Mouse (Mus musculus): Measurements from ENCODE around the gene Kpna2.
"Not testable (repeated sequence)": the region's sequence is repeated elsewhere in the genome, so short reads cannot be mapped to it uniquely, and the experiment has no call there.

The Kpna2 gene

GRCm38 (mm10) chr11:107018606-107019005 is 19.3 kb upstream of the Kpna2 start:
- peak in 1 of 2 experiments; percentile 38 for DNase-seq (ENCODE audit: low spot score in 2 of 2)

GRCm38 (mm10) chr11:107017339-107017886 is 18.1 kb upstream of the Kpna2 start:
- no peak for DNase-seq (ENCODE audit: low spot score in 2 of 2)

- DNase-seq (ENCODE audit: low spot score in 2 of 2), result no peak
These were observed 17.6 kb upstream of the Kpna2 start for GRCm38 (mm10) chr11:107016893-107017292.

GRCm38 (mm10) chr11:107015535-107016187 is 16.3 kb upstream of the Kpna2 start:
- DNase-seq (ENCODE audit: low spot score in 2 of 2), result not testable (repeated sequence)

- DNase-seq (ENCODE audit: low spot score in 2 of 2), result peak; percentile 45 to 67
These were observed 15.4 kb upstream of the Kpna2 start for GRCm38 (mm10) chr11:107014597-107015309.

DNA sequence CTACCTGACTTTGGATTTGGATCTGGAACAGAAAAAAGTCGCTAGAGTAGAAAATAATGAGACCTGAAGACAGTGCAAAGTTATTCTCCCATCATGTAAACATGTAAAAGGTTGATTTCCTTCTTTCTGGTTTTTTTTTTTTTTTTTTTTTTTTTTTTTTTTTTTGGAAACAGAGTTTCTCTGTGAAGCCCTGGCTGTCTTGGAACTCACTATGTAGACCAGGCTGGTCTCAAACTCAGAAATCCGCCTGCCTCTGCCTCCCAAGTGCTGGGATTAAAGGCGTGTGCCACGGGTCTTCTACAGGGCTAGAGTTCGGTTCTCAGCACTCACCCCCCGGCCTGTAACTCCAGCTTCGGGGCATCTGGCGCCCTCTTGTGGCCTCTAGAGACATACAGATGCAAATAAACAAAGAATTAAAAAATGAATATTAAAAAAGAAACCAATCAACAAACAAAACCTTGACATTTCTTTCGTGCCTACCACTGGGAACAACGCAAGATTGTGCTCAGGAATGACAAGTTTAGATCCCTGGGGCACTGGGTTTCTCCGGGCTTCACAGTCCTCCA is 14.8 kb upstream of the Kpna2 start:
- DNase-seq (ENCODE audit: low spot score in 2 of 2), result no peak

- peak; percentile 92 to 95 for DNase-seq (ENCODE audit: low spot score in 2 of 2)
These were observed 13.1 kb upstream of the Kpna2 start for GRCm38 (mm10) chr11:107012324-107013017.

DNA sequence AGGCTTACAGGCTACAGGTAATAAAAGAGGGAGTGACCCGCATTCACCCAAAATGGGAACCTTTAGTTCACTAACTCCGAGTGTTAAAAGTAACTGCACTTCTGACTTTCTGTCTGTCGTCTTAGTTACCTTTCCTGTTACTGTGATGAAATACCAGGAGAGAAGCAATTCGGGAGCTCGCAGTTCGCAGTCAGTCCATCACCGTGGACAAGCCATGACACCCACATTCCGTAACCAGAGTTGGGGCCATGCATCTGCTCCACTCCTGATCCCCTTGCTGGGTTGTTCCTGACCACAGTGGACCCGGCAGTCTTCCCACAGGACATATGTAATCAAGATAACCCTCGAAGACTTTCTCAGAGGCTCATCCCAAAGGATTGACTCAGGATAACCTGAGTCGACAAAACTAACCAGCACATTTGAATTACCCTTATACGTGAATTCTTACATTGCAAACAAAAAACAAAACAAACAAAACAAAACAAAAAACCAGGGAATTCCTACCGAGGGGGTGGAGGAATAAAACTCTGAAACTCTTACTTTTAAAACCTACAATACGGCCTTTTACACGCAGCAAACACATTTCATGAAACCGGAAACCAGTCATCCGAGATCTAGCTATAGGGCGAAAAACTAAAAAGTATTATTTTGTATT is 12.5 kb upstream of the Kpna2 start:
- no peak for DNase-seq (ENCODE audit: low spot score in 2 of 2)

DNA sequence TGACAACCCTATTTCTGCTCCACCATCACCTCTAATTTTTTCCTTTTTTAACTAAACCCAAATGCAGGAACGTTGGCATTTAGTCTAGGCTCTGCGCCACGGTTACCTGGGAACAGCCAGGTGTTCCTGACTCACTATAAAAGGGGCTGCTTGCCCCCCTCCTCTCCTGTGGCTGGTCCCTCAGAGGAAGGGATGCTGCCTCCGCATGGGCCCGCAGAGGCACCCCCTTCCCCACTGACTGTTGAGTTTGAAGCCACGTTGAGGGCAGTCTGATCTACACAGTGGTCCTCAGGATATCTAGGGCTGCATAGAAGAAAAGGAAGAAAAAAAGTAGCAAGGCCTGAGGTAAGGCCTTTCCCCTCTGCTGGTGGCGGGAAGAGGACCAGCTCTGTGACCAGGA is 11.8 kb upstream of the Kpna2 start:
- DNase-seq (ENCODE audit: low spot score in 2 of 2), result no peak

- no peak for DNase-seq (ENCODE audit: low spot score in 2 of 2)
These were observed 11.1 kb upstream of the Kpna2 start for GRCm38 (mm10) chr11:107010447-107010846.

DNA sequence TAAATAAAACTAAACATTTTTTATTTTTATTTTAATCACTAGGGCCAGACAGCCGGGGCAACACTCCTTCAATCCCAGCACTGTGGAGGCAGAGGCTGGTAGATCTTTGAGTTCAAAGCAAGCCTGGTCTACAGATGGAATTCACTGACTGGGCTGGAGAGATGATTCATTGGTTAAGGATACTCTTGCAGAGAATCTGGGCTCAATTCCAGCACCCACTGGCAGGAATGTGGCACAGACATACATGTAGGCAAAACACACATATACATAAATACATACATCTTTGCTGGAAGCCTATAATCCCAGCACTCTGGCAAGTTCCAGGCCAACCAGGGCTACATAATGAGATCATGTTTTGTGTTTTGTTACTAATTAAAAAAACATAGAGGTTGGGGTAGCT is 6.2 kb upstream of the Kpna2 start:
- no peak for DNase-seq (ENCODE audit: low spot score in 2 of 2)

- no peak for DNase-seq (ENCODE audit: low spot score in 2 of 2)
These were observed 2.7 kb upstream of the Kpna2 start for GRCm38 (mm10) chr11:107001760-107002675.

- DNase-seq (ENCODE audit: low spot score in 2 of 2), result no peak
These were observed 690 bp upstream of the Kpna2 start for GRCm38 (mm10) chr11:106999949-107000513.

- peak in 1 of 2 experiments; percentile 19 for DNase-seq (ENCODE audit: low spot score in 2 of 2)
These were observed 640 bp downstream of the Kpna2 start for GRCm38 (mm10) chr11:106998651-106999150.

- no peak for DNase-seq (ENCODE audit: low spot score in 2 of 2)
These were observed 1.4 kb downstream of the Kpna2 start for GRCm38 (mm10) chr11:106997976-106998375.

GRCm38 (mm10) chr11:106996492-106996891 is 2.8 kb downstream of the Kpna2 start:
- not testable (repeated sequence) for DNase-seq (ENCODE audit: low spot score in 2 of 2)

DNA sequence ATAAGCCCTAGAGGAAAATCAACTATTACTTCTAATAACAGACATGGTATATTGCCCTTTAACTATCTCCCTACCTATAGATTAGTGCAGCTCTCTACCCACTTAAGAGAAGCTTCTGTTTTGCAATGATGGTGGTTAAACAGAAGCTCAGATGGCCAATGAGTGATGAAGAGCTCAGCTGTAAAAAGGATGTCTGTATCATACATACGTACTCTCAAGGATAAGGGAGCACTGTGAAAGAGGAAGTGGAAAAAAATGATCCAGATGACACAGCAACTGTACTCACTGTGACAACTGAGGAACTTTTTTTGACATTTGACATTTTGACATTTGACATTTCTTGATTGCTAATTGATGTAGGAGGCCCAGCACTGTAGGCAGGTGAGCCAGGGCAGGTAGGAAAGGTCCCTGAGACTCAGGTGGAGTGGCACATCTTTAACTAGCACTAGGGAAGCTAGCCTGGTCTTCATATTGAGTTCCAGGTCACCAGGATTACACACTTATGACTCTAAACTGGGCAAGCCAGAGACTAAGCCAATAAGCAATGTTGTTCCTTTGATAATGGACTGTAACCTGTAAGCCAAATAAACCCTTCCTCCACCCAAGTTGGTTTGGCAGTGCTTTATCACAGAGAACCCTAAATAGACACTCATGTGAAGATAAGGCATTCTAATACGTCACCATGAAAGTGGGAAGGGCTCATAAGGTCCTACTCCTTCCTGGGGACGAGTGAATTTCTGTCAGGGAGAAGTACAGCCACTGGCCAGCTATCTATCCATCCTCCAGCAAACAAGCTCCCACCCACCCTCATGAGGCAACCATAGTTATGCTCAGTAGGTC is 4.9 kb downstream of the Kpna2 start:
- DNase-seq (ENCODE audit: low spot score in 2 of 2), result no peak

GRCm38 (mm10) chr11:106987384-106987783 is 12.0 kb downstream of the Kpna2 start:
- no peak for DNase-seq (ENCODE audit: low spot score in 2 of 2)
